Comparison of ENCODE assay signal across 11 mouse cellular contexts in the genomic region with DNA sequence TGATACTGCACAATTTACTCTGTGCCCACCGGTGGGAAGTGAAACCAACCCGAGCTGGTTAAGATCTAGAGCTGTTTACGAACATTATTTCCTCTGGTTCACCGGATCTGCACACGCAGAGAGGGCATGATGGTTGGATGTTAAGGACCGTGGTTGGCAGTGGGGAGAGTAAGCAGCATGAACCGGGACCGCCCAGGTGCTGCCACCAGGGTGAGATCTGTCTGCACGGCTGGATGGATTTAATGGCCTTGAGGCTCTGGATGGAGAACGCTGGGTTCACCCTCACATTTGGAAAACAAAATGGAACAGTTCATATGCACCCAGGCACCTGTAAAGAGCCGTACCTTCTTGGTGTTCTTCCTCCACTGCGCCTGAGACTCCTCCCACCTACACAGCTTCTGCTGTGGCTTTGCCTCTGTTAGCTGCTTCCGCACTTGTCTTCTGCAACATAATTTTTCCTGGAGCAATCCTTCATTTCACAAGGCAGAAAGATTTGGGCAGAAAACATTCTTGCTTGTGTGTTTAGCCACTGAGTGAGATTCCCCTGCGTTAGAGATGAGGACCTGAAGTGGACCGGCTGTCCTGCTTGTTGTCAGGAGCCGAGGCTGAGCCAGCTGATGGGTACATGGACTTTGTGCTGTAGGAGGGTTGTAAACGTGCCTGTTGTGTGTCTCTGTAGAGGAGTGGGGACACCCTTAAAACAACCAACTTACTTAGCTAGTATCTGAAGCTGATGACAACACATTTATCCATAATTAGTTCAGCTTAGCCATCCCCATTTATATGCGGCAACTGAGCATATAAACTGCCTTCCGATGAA. TPM values are rescaled to one million over a fixed set of nuclear protein-coding genes. Genes with fewer than 3 reads are reported as not detected.
DNase-seq lines count a peak whose midpoint lies in the region; ATAC-seq and TF ChIP-seq lines count a peak whose summit lies in the region.
"Had no signal": no experiment of that assay in that cellular context is flagged by ENCODE, and none has a peak within 500 bp of the region (broad histone marks: within the 10 kb centered on the region; RNA-seq: fewer than 3 reads in every experiment).

No protein-coding gene starts in this region.

- no peak overlapping the region for H3K9ac ChIP-seq in kidney, embryonic 14.5 days (ENCODE audit: low read depth, low read length)
- H3K9ac ChIP-seq in hindbrain, embryonic 14.5 days = no peak overlapping the region
- no peak overlapping the region for H3K9ac ChIP-seq in hindbrain, embryonic 16.5 days (ENCODE audit: low read depth, low read length)
- H3K9ac ChIP-seq: embryonic facial prominence, embryonic 15.5 days had no signal

- no peak for DNase-seq in layer of hippocampus, adult 2 months (ENCODE audit: low spot score in 2 of 2)
- DNase-seq in layer of hippocampus, postnatal 25 days (ENCODE audit: extremely low spot score in 1 of 2, low spot score in 1 of 2) = no peak
- DNase-seq in ES-CJ7 (ENCODE audit: low read depth, low spot score) = peak; percentile 61
- DNase-seq in spleen, adult 2 months (ENCODE audit: low read depth in 1 of 2, low spot score in 2 of 2) = peak; percentile 54 to 57
- DNase-seq in hindbrain, embryonic 10.5 days (ENCODE audit: low spot score) = no peak
- DNase-seq in hindbrain, embryonic 14.5 days (ENCODE audit: low spot score) = no peak
- DNase-seq: heart, adult 11 months had no signal

- no peaks in the 10 kb centered on the region for H3K9me3 ChIP-seq in kidney, embryonic 14.5 days (ENCODE audit: control insufficient read depth, low read length)
- H3K9me3 ChIP-seq in hindbrain, embryonic 10.5 days = no peaks in the 10 kb centered on the region
- no peaks in the 10 kb centered on the region for H3K9me3 ChIP-seq in hindbrain, embryonic 14.5 days (ENCODE audit: control insufficient read depth, low read length)
- H3K9me3 ChIP-seq in hindbrain, embryonic 16.5 days (ENCODE audit: control insufficient read depth, low read length) = no peaks in the 10 kb centered on the region
- H3K9me3 ChIP-seq: embryonic facial prominence, embryonic 15.5 days had no signal

- peak; percentile 74 for ATAC-seq in kidney, embryonic 14.5 days (ENCODE audit: low FRiP score, low TSS enrichment)
- ATAC-seq in hindbrain, embryonic 14.5 days (ENCODE audit: low FRiP score) = no peak
- ATAC-seq in hindbrain, embryonic 16.5 days = no peak

- 0 out of 2 replicates have a peak overlapping the region, but pooled peaks have one; percentile 23 for H3K27ac ChIP-seq in layer of hippocampus, adult 2 months
- no peak overlapping the region for H3K27ac ChIP-seq in kidney, embryonic 14.5 days (ENCODE audit: low read depth, low read length)
- peak overlapping the region; percentile 97 for H3K27ac ChIP-seq in spleen, adult 2 months (ENCODE audit: insufficient read depth, low read length)
- no peak overlapping the region for H3K27ac ChIP-seq in hindbrain, embryonic 10.5 days
- H3K27ac ChIP-seq in hindbrain, embryonic 14.5 days = no peak overlapping the region
- no peak overlapping the region for H3K27ac ChIP-seq in hindbrain, embryonic 16.5 days (ENCODE audit: low read depth, low read length)
- H3K27ac ChIP-seq: embryonic facial prominence, embryonic 15.5 days had no signal

- peak; percentile 5; the same call in 1 of the 2 replicates for TF ChIP-seq POLR2A in spleen, adult 2 months (IDR thresholded peaks at IDR 0.05; ENCODE audit: low read depth, low read length)

- H3K4me1 ChIP-seq in kidney, embryonic 14.5 days (ENCODE audit: control insufficient read depth, insufficient read depth, low read length) = peaks cover 14% of the 10 kb centered on the region
- H3K4me1 ChIP-seq in spleen, adult 2 months (ENCODE audit: control insufficient read depth, insufficient read depth, insufficient read length) = peaks cover 27% of the 10 kb centered on the region; the same call in 1 of the 2 replicates
- peaks cover 2% of the 10 kb centered on the region for H3K4me1 ChIP-seq in hindbrain, embryonic 10.5 days (replicated peaks)
- peaks cover 3% of the 10 kb centered on the region for H3K4me1 ChIP-seq in hindbrain, embryonic 14.5 days (replicated peaks; ENCODE audit: control insufficient read depth, insufficient read depth, low read length)
- H3K4me1 ChIP-seq in hindbrain, embryonic 16.5 days (ENCODE audit: control insufficient read depth, insufficient read depth, low read depth, low read length) = peaks cover 2% of the 10 kb centered on the region

- H3K4me3 ChIP-seq in layer of hippocampus, adult 2 months = no peak overlapping the region
- no peak overlapping the region for H3K4me3 ChIP-seq in kidney, embryonic 14.5 days (ENCODE audit: low read length)
- peak overlapping the region; percentile 61 for H3K4me3 ChIP-seq in spleen, adult 2 months (ENCODE audit: extremely low read depth, insufficient read depth, insufficient read length)
- no peak overlapping the region for H3K4me3 ChIP-seq in hindbrain, embryonic 10.5 days
- no peak overlapping the region for H3K4me3 ChIP-seq in hindbrain, embryonic 14.5 days (replicated peaks; ENCODE audit: low read length)
- no peak overlapping the region for H3K4me3 ChIP-seq in hindbrain, embryonic 16.5 days (ENCODE audit: low read length)
- H3K4me3 ChIP-seq: embryonic facial prominence, embryonic 15.5 days had no signal

- peak overlapping the region; percentile 23 for H3K4me2 ChIP-seq in kidney, embryonic 14.5 days (replicated peaks; ENCODE audit: low read depth, low read length)
- no peak overlapping the region for H3K4me2 ChIP-seq in hindbrain, embryonic 14.5 days (replicated peaks)
- no peak overlapping the region for H3K4me2 ChIP-seq in hindbrain, embryonic 16.5 days (ENCODE audit: low read length)
- H3K4me2 ChIP-seq: embryonic facial prominence, embryonic 15.5 days; midbrain, embryonic 11.5 days had no signal

- no peaks in the 10 kb centered on the region for H3K27me3 ChIP-seq in kidney, embryonic 14.5 days (ENCODE audit: control insufficient read depth, insufficient read depth, low read length)
- no peaks in the 10 kb centered on the region for H3K27me3 ChIP-seq in spleen, adult 2 months (ENCODE audit: control insufficient read depth, insufficient read depth, low read length)
- H3K27me3 ChIP-seq in hindbrain, embryonic 10.5 days (ENCODE audit: insufficient read depth, poor library complexity, severe bottlenecking) = no peaks in the 10 kb centered on the region
- H3K27me3 ChIP-seq in hindbrain, embryonic 14.5 days (ENCODE audit: control insufficient read depth, insufficient read depth, low read length) = no peaks in the 10 kb centered on the region
- no peaks in the 10 kb centered on the region for H3K27me3 ChIP-seq in hindbrain, embryonic 16.5 days (replicated peaks; ENCODE audit: control insufficient read depth, insufficient read depth, low read length)
- H3K27me3 ChIP-seq: embryonic facial prominence, embryonic 15.5 days had no signal

- no peak for TF ChIP-seq CTCF in layer of hippocampus, adult 2 months (conservative IDR thresholded peaks at IDR 0.05)
- no peak for TF ChIP-seq CTCF in spleen, adult 2 months (IDR thresholded peaks at IDR 0.05; ENCODE audit: extremely low read depth, insufficient read depth, insufficient read length, insufficient replicate concordance)

- WGBS in kidney, embryonic 14.5 days = 45% methylated on average over 19 of the region's 19 CpGs
- 22% methylated on average over 19 of the region's 19 CpGs for WGBS in spleen, adult 2 months
- WGBS in hindbrain, embryonic 10.5 days = 88% methylated on average over 19 of the region's 19 CpGs
- 83% methylated on average over 19 of the region's 19 CpGs for WGBS in hindbrain, embryonic 14.5 days
- WGBS in hindbrain, embryonic 16.5 days = 81% methylated on average over 19 of the region's 19 CpGs

- H3K36me3 ChIP-seq in kidney, embryonic 14.5 days (ENCODE audit: control insufficient read depth, insufficient read depth, low read length) = peaks cover 9% of the 10 kb centered on the region; the same call in 1 of the 2 replicates
- peaks cover 8% of the 10 kb centered on the region for H3K36me3 ChIP-seq in spleen, adult 2 months (ENCODE audit: control insufficient read depth, insufficient read depth, low read length)
- peaks cover 43% of the 10 kb centered on the region for H3K36me3 ChIP-seq in hindbrain, embryonic 10.5 days
- H3K36me3 ChIP-seq in hindbrain, embryonic 14.5 days (replicated peaks; ENCODE audit: control insufficient read depth, insufficient read depth) = peaks cover 12% of the 10 kb centered on the region
- peaks cover 11% of the 10 kb centered on the region for H3K36me3 ChIP-seq in hindbrain, embryonic 16.5 days (ENCODE audit: control insufficient read depth, insufficient read depth, low read length)

RNA-seq across cellular contexts. Expression of a gene that starts 8.5 kb away (rescaled TPM):
- 10 to 100 TPM; 17.3 to 19.8 TPM for total RNA-seq in layer of hippocampus, adult 2 months (2021)
- total RNA-seq in layer of hippocampus, postnatal 25 days (2021) = 10 to 100 TPM; 20.5 to 21.9 TPM
- polyA plus RNA-seq in kidney, embryonic 14.5 days (2014; fragmentation: Nextera tagmentation; extraction: Ambion mirVana) = 3.4 and 7.2 TPM in 2 replicates
- polyA plus RNA-seq in spleen, adult 2 months (2012; rRNA removed) = 14.3 and 21.0 TPM in 2 replicates
- 6.5 and 7.1 TPM in 2 replicates for polyA plus RNA-seq in hindbrain, embryonic 10.5 days (2016; fragmentation: Nextera tagmentation; extraction: Ambion mirVana)
- polyA plus RNA-seq in hindbrain, embryonic 14.5 days (2014; fragmentation: Nextera tagmentation; extraction: Ambion mirVana) = 11.0 and 12.4 TPM in 2 replicates
- 6.3 and 8.2 TPM in 2 replicates for polyA plus RNA-seq in hindbrain, embryonic 16.5 days (2015; fragmentation: Nextera tagmentation; extraction: Ambion mirVana)

RNA-seq across cellular contexts. Expression of a gene that starts 12.8 kb away (rescaled TPM):
- total RNA-seq in layer of hippocampus, adult 2 months (2021) = under 1 TPM in 1 of 2 experiments, not detected in 1; 0.77 TPM
- 1 to 10 TPM in 1 of 2 experiments, not detected in 1; 1.0 TPM for total RNA-seq in layer of hippocampus, postnatal 25 days (2021)
- 4.7 and 6.1 TPM in 2 replicates for polyA plus RNA-seq in kidney, embryonic 14.5 days (2014; fragmentation: Nextera tagmentation; extraction: Ambion mirVana)
- 0.42 and 0.61 TPM in 2 replicates for polyA plus RNA-seq in spleen, adult 2 months (2012; rRNA removed)
- polyA plus RNA-seq in hindbrain, embryonic 10.5 days (2016; fragmentation: Nextera tagmentation; extraction: Ambion mirVana) = 0.63 and 1.00 TPM in 2 replicates
- polyA plus RNA-seq in hindbrain, embryonic 14.5 days (2014; fragmentation: Nextera tagmentation; extraction: Ambion mirVana) = 0.43 and 1.4 TPM in 2 replicates
- polyA plus RNA-seq in hindbrain, embryonic 16.5 days (2015; fragmentation: Nextera tagmentation; extraction: Ambion mirVana) = 0.65 and 0.81 TPM in 2 replicates

RNA-seq across cellular contexts. Expression of a gene that starts 57.1 kb away (rescaled TPM):
- 10 to 100 TPM; 41.7 to 54.8 TPM for total RNA-seq in layer of hippocampus, adult 2 months (2021)
- total RNA-seq in layer of hippocampus, postnatal 25 days (2021) = 10 to 100 TPM; 44.4 to 47.3 TPM
- polyA plus RNA-seq in kidney, embryonic 14.5 days (2014; fragmentation: Nextera tagmentation; extraction: Ambion mirVana) = 135 and 153 TPM in 2 replicates
- 4.1 and 4.7 TPM in 2 replicates for polyA plus RNA-seq in spleen, adult 2 months (2012; rRNA removed)
- polyA plus RNA-seq in hindbrain, embryonic 10.5 days (2016; fragmentation: Nextera tagmentation; extraction: Ambion mirVana) = 104 and 106 TPM in 2 replicates
- polyA plus RNA-seq in hindbrain, embryonic 14.5 days (2014; fragmentation: Nextera tagmentation; extraction: Ambion mirVana) = 76.8 and 78.3 TPM in 2 replicates
- polyA plus RNA-seq in hindbrain, embryonic 16.5 days (2015; fragmentation: Nextera tagmentation; extraction: Ambion mirVana) = 76.1 and 81.6 TPM in 2 replicates

Comparison
In these comparisons a context has a peak if more than half of its experiments do, and no peak if none do; other contexts are left out.
1. DNase-seq: peak in ES-CJ7 (single experiment) and spleen, adult 2 months (2 of 2); none in layer of hippocampus, adult 2 months (0 of 2), layer of hippocampus, postnatal 25 days (0 of 2), hindbrain, embryonic 10.5 days (single experiment) and hindbrain, embryonic 14.5 days (single experiment).
2. H3K27ac ChIP-seq: peak in layer of hippocampus, adult 2 months (single experiment) and spleen, adult 2 months (single experiment); none in kidney, embryonic 14.5 days (single experiment), hindbrain, embryonic 10.5 days (single experiment), hindbrain, embryonic 14.5 days (single experiment) and hindbrain, embryonic 16.5 days (single experiment).
3. RNA of a gene that starts 57.1 kb away (polyA plus RNA-seq): 135 to 153 TPM in kidney, embryonic 14.5 days, 104 to 106 TPM in hindbrain, embryonic 10.5 days, 76.1 to 81.6 TPM in hindbrain, embryonic 16.5 days and 76.8 to 78.3 TPM in hindbrain, embryonic 14.5 days; 4.1 to 4.7 TPM in spleen, adult 2 months; every median in the first group is over 10 times any median in the second.